Mouse (Mus musculus) limb, embryonic 14.5 days (tissue): Measurements from ENCODE around the gene Unc5cl. TPM values are rescaled to one million over a fixed set of nuclear protein-coding genes. Genes with fewer than 3 reads are reported as not detected.

ENCODE experiments used
- ATAC-seq: fragments of 200-750 bp; cut with Nextera tagmentation; 2 replicates; pipeline ENCODE4 v1.8.0; 2017; ENCODE audit warnings: low read depth, moderate number of reproducible peaks, moderate TSS enrichment; ENCODE audit not compliant: low FRiP score
- DNase-seq: peaks from one replicate; pipeline ENCODE4 v3.0.0-alpha.2; 2015; ENCODE audit warnings: low spot score
- H3K27ac ChIP-seq: fragments of 300-500 bp; sonication (generic); replicated peaks from 2 replicates; pipeline ENCODE4 v1.5.1; 2014; ENCODE audit warnings: low read depth, mild to moderate bottlenecking, low read length, moderate library complexity, mixed read lengths
- H3K27me3 ChIP-seq: fragments of 300-500 bp; sonication (generic); 2 replicates; pipeline ENCODE4 v1.6.1; 2014; ENCODE audit warnings: low read length, mixed read lengths; ENCODE audit not compliant: control insufficient read depth, insufficient read depth
- H3K36me3 ChIP-seq: fragments of 300-500 bp; sonication (generic); 2 replicates; pipeline ENCODE4 v1.6.1; 2014; ENCODE audit warnings: mild to moderate bottlenecking, low read length, moderate library complexity, mixed read lengths; ENCODE audit not compliant: control insufficient read depth, insufficient read depth
- H3K4me1 ChIP-seq: fragments of 300-500 bp; sonication (generic); 2 replicates; pipeline ENCODE4 v1.6.1; 2014; ENCODE audit warnings: antibody characterized with exemption, low read length, mixed read lengths; ENCODE audit not compliant: control insufficient read depth, insufficient read depth
- H3K4me2 ChIP-seq: fragments of 300-500 bp; sonication (generic); replicated peaks from 2 replicates; pipeline ENCODE4 v1.6.1; 2014; ENCODE audit warnings: low read depth, mild to moderate bottlenecking, low read length, moderate library complexity; ENCODE audit not compliant: severe bottlenecking
- H3K4me3 ChIP-seq: fragments of 300-500 bp; sonication (generic); replicated peaks from 2 replicates; pipeline ENCODE4 v1.5.1; 2014; ENCODE audit warnings: low read length
- H3K9ac ChIP-seq: fragments of 300-500 bp; sonication (generic); 2 replicates; pipeline ENCODE4 v1.6.1; 2014; ENCODE audit warnings: mild to moderate bottlenecking, low read depth, low read length, moderate library complexity; ENCODE audit not compliant: severe bottlenecking
- H3K9me3 ChIP-seq: fragments of 300-500 bp; sonication (generic); 2 replicates; pipeline ENCODE4 v1.6.1; 2016; ENCODE audit warnings: low read length; ENCODE audit not compliant: control insufficient read depth
- POLR2A ChIP-seq: fragments of 200-500 bp; IDR thresholded peaks from 2 replicates; pipeline ENCODE4 v1.8.0; 2012; ENCODE audit warnings: inconsistent platforms, mild to moderate bottlenecking, moderate library complexity, borderline replicate concordance; ENCODE audit not compliant: insufficient read depth, insufficient read length; ENCODE audit errors: extremely low read depth
- WGBS: fragments of 180-500 bp; shearing (Covaris S2); extraction: QIAGEN DNeasy Blood & Tissue Kit; methylation state at CpG from one replicate; pipeline ENCODE4 v1.1.7; 2014; 5-methylcytosine and 5-hydroxymethylcytosine counted together
- polyA plus RNA-seq, 2 experiments: library from polyadenylated mRNA; depleted of rRNA in 1 of 2; stranded (reverse) in 1 of 2; unstranded in 1 of 2; fragments of >200 nt; fragmentation: Nextera tagmentation in 1 of 2; extraction: Ambion mirVana in 1 of 2; gene quantifications; 2 replicates each; pipeline versions ENCODE4 v1.2.1 to v1.2.3; 2012 to 2014

Unc5cl gene
- polyA plus RNA-seq, 2 experiments = 0.15 to 0.18 TPM

DNA sequence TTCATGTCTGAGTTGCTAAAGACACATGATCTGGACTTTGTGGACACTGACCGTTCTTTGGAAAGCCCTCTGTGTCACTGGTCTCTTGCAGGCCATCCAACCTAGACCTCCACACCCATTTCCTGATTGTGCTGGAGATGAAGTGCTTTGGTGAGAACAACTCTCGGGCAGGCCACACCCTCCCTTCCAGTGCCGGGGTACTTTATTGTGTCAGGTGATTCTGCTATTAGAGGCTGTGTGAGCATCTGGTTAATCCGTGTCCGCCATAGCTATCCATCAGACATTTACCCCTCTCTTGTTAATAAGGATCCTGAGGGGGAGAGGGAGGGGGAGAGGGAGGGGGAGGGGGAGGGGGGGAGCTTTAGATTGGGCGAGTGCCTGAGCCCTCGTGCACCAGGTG, 38.9 kb downstream of the Unc5cl start:
- TF ChIP-seq POLR2A = no peak
- Histone ChIP-seq H3K9ac (no peak overlapping the region), H3K4me3 (no peak overlapping the region), H3K36me3 (no peaks in the 10 kb centered on the region), H3K27ac (no peak overlapping the region), H3K4me2 (no peak overlapping the region), H3K27me3 (no peaks in the 10 kb centered on the region), H3K9me3 (no peaks in the 10 kb centered on the region), H3K4me1 (no peaks in the 10 kb centered on the region)
- DNase-seq = no peak
- WGBS = 35% methylated on average over 7 of the region's 7 CpGs
- ATAC-seq = no peak

DNA sequence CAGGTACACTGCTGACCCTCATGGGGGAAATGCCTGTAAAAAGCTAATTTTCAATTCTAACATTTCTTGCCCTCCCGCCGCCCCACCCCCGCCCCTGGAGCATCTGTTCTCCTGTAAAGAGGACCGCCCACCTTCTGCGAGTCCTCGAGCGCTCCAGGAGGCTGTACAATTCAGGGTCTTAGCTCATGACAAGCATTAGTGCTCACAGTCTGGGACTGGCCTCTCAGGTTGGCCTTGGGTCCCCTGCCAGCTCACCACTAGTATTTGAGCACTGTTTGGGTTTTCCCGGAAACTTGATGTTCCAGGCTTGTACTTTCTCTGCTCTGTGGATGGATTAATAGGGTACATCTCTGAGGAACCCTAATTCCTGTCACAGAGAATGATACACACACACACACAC, 39.3 kb downstream of the Unc5cl start:
- DNase-seq = no peak
- H3K27me3 ChIP-seq = no peaks in the 10 kb centered on the region

DNA sequence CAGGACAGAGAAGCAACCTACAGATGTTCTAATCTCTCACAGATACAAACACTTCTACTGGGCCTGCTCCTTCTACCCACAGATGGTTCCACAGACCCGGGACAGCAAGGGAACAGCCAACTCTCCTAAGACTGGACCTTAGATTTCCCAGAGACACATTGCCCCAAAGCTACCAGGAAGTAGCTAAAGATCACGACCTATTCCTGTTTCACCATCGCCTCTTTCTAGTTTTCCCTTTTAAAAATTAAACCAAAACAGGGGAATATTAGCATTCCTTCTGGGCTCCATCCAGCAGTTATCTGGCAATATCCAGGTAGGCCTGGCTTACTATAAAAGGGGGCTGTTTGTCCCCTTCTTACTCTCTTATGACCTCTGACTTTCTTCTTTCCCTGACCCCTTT, 43.3 kb downstream of the Unc5cl start:
- ATAC-seq (no peak), DNase-seq (no peak)
- Histone ChIP-seq H3K4me2 (no peak overlapping the region), H3K4me1 (no peaks in the 10 kb centered on the region), H3K4me3 (no peak overlapping the region), H3K9ac (no peak overlapping the region), H3K9me3 (no peaks in the 10 kb centered on the region), H3K27ac (no peak overlapping the region), H3K27me3 (no peaks in the 10 kb centered on the region), H3K36me3 (no peaks in the 10 kb centered on the region)
- TF ChIP-seq POLR2A = no peak
- 68% methylated on average over 3 of the region's 3 CpGs for WGBS

More for the DNA sequence above, 39.3 kb downstream of the Unc5cl start:
- H3K27ac ChIP-seq = no peak overlapping the region
- no peak for ATAC-seq
- H3K9ac ChIP-seq = no peak overlapping the region
- WGBS = 28% methylated on average over 6 of the region's 8 CpGs
- H3K4me3 ChIP-seq = no peak overlapping the region
- H3K36me3 ChIP-seq = no peaks in the 10 kb centered on the region
- TF ChIP-seq POLR2A = no peak
- H3K4me1 ChIP-seq = no peaks in the 10 kb centered on the region
- H3K9me3 ChIP-seq = no peaks in the 10 kb centered on the region
- H3K4me2 ChIP-seq = no peak overlapping the region

GRCm38 (mm10) chr17:48500846-48501445, 46.2 kb downstream of the Unc5cl start:
- Histone ChIP-seq H3K4me2 (no peak overlapping the region), H3K9ac (no peak overlapping the region), H3K9me3 (no peaks in the 10 kb centered on the region), H3K27me3 (no peaks in the 10 kb centered on the region), H3K27ac (no peak overlapping the region), H3K36me3 (no peaks in the 10 kb centered on the region), H3K4me1 (0 out of 2 replicates have a peak, but pooled peaks cover 10% of the 10 kb centered on the region), H3K4me3 (no peak overlapping the region)
- TF ChIP-seq POLR2A = no peak
- WGBS = 75% methylated on average over 7 of the region's 7 CpGs
- ATAC-seq (no peak), DNase-seq (no peak)

- no peaks in the 10 kb centered on the region for H3K36me3 ChIP-seq
- H3K4me3 ChIP-seq = no peak overlapping the region
- H3K9ac ChIP-seq = no peak overlapping the region
- no peaks in the 10 kb centered on the region for H3K27me3 ChIP-seq
- no peak for TF ChIP-seq POLR2A
- DNase-seq (no peak), ATAC-seq (no peak)
- H3K27ac ChIP-seq = no peak overlapping the region
- H3K4me1 ChIP-seq = 0 out of 2 replicates have a peak, but pooled peaks cover 10% of the 10 kb centered on the region
- H3K9me3 ChIP-seq = no peaks in the 10 kb centered on the region
- 13% methylated on average over 3 of the region's 3 CpGs for WGBS
- no peak overlapping the region for H3K4me2 ChIP-seq
Measured at GRCm38 (mm10) chr17:48505006-48505405, 50.3 kb downstream of the Unc5cl start.
